Mouse (Mus musculus) thymus, postnatal 25 days (tissue): ENCODE results near the gene Adamts15.
A peak's percentile ranks its signal among the peaks of the same experiment; 100 is the strongest.

ENCODE experiments used
- DNase-seq: peaks from one replicate; pipeline ENCODE4 v3.0.0; 2022

Adamts15 gene

GRCm38 (mm10) chr9:30922197-30922894 is at the start of gene Adamts15:
TSS of gene Adamts15 (minus strand) at chr9:30922452.
- DNase-seq, result no peak

- no peak for DNase-seq
These were observed 49.7 kb upstream of the Adamts15 start for GRCm38 (mm10) chr9:30971967-30972366.

GRCm38 (mm10) chr9:30970001-30970400 is 47.7 kb upstream of the Adamts15 start:
- DNase-seq, result no peak

- no peak for DNase-seq
These were observed 45.9 kb upstream of the Adamts15 start for GRCm38 (mm10) chr9:30968130-30968529.

- DNase-seq, result no peak
These were observed 44.6 kb upstream of the Adamts15 start for GRCm38 (mm10) chr9:30966881-30967280.

- no peak for DNase-seq
These were observed 42.4 kb upstream of the Adamts15 start for GRCm38 (mm10) chr9:30964685-30965084.

- DNase-seq, result no peak
These were observed 41.5 kb upstream of the Adamts15 start for GRCm38 (mm10) chr9:30963780-30964179.

GRCm38 (mm10) chr9:30955246-30955645 is 33.0 kb upstream of the Adamts15 start:
- DNase-seq, result no peak

- peak; percentile 6 for DNase-seq
These were observed 31.0 kb upstream of the Adamts15 start for GRCm38 (mm10) chr9:30953287-30953686.

- DNase-seq, result no peak
These were observed 29.2 kb upstream of the Adamts15 start for GRCm38 (mm10) chr9:30951461-30951860.

- DNase-seq, result no peak
These were observed 28.3 kb upstream of the Adamts15 start for GRCm38 (mm10) chr9:30950592-30950991.

GRCm38 (mm10) chr9:30949971-30950370 is 27.7 kb upstream of the Adamts15 start:
- no peak for DNase-seq

- DNase-seq, result no peak
These were observed 27.2 kb upstream of the Adamts15 start for GRCm38 (mm10) chr9:30949422-30949821.

GRCm38 (mm10) chr9:30945276-30945675 is 23.0 kb upstream of the Adamts15 start:
- no peak for DNase-seq

GRCm38 (mm10) chr9:30944234-30944633 is 22.0 kb upstream of the Adamts15 start:
- no peak for DNase-seq

GRCm38 (mm10) chr9:30943341-30943740 is 21.1 kb upstream of the Adamts15 start:
- no peak for DNase-seq

GRCm38 (mm10) chr9:30942512-30943313 is 20.5 kb upstream of the Adamts15 start, which contains the start of gene Adamts8:
TSS of gene Adamts8 (plus strand) at chr9:30942562.
- no peak for DNase-seq

- DNase-seq, result peak; percentile 59
These were observed 18.1 kb upstream of the Adamts15 start for GRCm38 (mm10) chr9:30940328-30940727.

GRCm38 (mm10) chr9:30936674-30937438 is 14.6 kb upstream of the Adamts15 start:
- DNase-seq, result no peak

- no peak for DNase-seq
These were observed 12.6 kb upstream of the Adamts15 start for GRCm38 (mm10) chr9:30934827-30935226.

GRCm38 (mm10) chr9:30932346-30932745 is 10.1 kb upstream of the Adamts15 start:
- DNase-seq, result no peak

GRCm38 (mm10) chr9:30928759-30929158 is 6.5 kb upstream of the Adamts15 start:
- DNase-seq, result no peak
